Mouse (Mus musculus): Measurements from ENCODE around the gene Dact3.

Gene Dact3

DNA sequence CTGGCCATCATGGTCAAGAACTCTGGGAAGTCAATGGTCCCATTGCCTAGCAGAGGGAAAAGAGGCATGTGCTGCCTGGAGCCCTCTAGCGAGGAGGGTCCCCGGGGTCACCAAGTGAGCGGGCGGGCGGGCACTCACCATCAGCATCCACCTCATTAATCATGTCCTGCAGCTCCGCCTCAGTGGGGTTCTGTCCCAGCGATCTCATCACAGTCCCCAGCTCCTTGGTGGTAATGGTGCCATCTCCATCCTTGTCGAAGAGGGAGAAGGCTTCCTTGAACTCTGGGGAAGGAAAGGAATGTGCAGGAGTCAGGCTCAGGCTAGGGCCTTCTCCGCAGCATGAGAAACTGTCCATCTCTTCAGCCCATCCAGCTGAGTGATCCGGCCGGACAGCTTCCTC is 42.3 kb downstream of the Dact3 start:
- no peak for DNase-seq (ENCODE audit: low read depth)

DNA sequence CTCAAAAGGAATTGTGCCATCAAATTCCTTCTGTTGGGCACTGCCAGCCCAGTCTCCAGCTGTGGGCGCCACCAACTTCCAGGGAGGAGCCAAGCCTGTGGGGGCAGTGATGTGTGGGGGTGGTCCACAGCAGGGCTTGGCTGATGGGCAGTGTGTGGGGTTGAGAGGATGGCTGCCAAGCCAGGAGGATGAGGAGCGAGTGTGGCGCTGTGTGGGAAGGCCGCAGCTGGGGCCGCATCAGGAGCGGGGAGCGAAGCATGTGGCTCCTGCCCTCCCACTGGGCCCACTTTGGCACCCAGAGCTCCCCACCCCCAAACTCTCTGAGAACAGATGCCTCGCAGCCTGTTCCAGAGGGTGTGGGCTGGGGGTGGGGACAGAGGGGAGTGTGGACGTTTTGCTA is 42.9 kb downstream of the Dact3 start:
- no peak for DNase-seq (ENCODE audit: low read depth)

DNA sequence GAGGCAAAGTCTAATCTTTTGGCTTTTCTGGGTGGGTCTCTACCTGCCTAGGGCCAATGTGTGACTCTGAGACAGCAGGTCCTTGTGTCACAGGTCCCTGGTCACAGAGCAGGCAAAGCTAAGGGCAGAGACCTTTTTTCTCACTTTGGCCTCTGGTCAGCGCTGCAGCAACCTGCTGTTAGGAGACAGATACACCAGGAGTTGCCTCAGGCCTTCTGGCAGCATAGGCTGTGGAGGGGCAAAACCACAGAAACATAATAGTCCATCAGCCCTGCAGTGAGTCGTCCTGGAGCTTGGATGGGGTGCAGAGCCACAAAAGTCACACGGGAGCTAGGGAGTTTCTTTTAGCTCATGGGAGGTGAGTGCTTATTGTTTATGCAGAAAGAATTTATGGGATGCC is 43.6 kb downstream of the Dact3 start:
- no peak for DNase-seq (ENCODE audit: low read depth)

DNA sequence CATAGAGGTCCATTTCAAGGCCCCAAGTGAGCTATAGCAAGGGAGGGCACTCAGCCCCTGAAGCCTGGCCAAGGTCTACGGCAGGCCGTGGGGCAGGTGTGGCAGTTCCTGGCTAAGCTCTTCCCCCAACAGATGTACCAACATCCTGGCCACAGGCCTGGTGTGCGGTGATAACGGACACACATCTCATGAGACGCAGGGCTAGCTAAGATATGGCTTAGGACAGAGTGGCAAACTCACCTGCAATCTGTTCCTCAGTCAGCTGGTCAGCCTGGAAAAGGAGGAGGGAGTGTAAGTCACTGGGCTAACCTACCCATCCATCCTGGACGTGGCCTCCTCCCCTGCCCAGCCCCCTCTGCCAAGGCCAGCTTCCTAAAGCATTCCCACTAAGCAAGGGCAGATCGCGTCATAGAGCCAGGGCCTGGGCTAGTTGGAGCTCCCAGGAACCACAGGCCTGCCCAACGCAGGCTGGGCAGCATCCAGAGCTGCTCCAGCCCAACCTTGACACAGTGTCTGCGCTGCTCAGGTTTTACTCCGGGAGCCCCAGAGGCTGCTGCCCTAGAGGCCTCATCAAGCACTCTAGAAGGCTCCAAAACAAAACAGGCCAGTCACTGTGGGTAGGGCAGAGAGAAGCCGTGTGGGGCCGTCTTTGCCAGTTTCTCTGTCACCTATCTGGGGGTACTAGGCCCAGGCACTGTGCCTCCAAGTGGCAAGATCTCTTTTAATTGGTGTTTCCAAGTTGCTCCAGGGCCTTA is 44.5 kb downstream of the Dact3 start:
- no peak for DNase-seq (ENCODE audit: low read depth)

DNA sequence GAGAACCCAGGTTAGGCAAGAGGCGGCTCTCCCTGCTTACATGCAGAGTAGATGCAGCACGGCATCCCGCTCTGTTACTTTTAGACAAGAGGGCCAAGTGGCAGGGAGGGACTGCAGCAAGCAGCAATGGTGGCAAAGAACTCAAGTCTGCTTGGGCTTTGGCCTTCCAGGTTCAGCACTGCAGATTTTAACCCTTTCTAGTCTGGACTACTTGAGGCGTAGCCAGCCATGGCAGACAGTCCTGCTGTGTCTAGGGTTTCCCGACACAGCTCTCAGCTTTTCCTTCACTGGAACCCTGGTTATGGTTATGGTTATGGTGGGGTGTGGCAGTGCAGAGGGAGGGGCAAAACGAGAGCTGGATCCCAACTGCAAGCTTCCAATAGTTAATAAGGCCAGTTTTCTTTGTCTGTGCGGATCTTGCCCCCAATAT is 45.0 kb downstream of the Dact3 start:
- DNase-seq (ENCODE audit: low read depth): no peak

DNA sequence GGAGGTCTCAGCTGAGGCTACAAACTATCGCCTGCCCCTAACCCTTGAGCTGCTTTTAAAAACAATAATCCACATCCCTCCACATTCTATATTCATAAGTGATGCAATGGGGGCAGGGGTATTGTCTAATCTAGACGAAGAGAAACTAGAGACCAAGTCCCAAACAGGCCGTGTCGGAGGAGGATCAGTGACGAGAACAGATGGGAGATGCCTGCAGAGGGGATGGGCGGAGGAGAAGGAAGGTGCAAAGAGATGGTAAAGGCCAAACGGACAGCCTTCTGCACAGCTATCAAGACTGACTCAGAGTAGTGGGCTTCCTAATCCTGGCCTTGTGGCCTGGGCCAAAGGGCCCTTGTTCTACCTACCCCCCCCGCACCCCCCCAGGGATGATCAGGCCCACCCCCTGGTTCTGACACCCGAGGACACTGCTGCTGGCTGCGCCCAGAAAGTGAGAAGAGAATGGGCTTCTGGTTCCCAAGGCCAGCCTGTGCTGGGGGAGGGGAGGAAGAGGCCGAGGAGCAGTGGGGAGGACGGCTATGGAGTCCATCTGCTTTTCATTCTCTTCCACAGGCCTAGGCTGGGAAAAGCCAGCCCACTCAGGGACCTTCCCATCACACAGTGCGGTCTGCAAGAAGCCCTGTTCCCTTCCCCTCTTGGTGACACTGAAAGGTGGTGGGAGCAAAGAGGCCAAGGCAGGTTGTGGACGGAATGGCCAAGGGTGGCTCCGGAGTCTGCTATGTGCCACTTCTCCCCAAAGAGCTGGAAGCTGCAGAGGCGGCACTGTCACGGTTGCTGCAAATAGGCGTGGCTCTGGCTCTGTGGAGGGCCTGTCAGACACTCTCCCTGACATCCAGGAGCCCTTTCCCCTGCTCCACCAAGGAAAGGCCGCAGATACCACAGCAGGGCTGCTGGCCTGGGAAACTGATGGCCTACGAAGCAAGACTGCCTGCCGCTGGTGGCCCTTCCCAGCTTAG is 46.0 kb downstream of the Dact3 start:
- no peak for DNase-seq (ENCODE audit: low read depth)

DNA sequence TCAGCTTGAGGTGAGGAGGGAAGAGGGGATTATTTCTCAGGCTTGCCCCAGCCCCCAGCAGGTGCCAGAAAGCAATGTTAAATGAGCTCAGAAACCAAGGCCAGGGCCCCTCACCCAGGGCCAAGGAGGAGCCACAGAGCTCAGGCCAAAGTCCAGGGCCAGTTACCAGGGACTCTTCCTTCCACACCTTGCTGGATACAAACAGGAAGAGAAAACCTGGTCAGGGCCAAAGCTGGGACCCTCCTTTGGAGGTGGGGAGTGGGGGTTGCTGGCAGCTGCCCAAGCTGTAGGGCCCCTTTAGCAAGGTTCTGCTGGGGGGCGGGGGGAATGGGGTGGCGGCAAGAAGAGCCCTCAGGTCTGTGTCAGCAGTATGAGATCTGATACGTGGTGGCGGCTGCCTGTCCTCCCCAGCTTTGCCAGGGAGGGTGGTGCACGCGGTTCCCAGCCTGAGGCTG is 46.8 kb downstream of the Dact3 start:
- DNase-seq (ENCODE audit: low read depth): no peak

DNA sequence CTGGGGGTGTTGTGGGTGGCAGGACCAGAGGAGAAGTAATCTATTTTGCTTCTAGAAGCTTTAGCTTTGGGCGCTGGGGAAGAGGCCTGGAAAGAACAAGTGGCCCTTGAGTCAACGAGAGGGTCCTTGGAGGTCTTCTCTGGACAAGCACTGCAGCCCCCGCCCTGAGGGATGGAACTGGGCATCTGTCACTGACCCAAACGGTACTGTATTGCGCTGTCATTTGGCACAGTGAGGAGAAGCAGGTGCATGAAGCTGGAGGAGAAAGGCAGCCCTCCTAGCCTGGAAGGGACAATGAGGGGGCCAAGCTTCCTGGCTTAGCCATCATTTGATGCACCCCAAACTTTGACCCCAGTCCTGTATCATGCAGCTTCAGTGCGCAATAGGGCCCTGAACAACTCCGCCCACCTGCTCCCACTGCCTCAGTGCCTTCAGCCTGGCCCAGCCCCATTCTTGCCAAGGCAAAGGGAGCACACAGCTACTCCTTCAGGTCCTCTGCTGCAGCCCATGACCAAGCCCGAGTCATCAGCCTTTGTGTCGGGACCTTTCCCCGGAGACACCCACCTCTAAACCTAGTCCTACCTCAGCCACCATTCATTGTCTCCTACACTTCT is 47.4 kb downstream of the Dact3 start:
- no peak for DNase-seq (ENCODE audit: low read depth)

DNA sequence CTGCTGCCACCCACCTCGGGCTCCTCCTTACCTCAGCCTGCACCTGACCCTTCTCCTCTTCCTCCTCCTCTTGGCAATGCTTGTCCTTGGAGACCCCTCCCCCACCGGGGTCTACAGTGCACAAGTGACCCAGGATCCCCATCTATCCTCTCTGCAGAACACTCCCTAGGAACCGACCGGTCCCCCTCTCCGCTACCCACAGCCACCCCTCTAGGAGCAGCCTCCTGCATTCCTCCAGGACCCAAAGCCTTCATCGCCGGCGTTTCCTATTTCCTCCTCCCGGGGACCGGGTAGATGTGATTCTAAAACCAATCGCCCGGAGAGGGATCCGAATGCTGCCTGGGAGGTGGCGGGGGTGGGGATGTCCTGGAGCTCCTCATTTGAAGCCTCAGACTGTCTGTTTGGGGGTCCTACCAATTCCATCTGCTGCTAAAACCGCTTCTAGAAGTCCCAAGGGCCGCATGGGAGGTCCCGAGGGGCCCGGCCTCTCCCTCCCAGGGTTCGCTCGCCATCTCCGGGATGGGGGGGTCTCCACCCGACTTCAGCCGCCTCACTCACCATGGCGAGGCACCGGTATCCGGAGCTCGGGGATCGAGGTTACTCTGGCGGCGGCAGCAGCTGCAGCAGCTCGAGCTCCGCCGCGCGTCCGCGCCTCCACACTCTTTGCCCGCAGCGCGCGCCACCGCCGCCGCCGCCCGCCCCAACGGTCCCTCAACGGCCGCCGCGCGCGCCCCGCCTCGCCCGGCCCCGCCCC is 48.3 kb downstream of the Dact3 start:
- no peak for DNase-seq (ENCODE audit: low read depth)

DNA sequence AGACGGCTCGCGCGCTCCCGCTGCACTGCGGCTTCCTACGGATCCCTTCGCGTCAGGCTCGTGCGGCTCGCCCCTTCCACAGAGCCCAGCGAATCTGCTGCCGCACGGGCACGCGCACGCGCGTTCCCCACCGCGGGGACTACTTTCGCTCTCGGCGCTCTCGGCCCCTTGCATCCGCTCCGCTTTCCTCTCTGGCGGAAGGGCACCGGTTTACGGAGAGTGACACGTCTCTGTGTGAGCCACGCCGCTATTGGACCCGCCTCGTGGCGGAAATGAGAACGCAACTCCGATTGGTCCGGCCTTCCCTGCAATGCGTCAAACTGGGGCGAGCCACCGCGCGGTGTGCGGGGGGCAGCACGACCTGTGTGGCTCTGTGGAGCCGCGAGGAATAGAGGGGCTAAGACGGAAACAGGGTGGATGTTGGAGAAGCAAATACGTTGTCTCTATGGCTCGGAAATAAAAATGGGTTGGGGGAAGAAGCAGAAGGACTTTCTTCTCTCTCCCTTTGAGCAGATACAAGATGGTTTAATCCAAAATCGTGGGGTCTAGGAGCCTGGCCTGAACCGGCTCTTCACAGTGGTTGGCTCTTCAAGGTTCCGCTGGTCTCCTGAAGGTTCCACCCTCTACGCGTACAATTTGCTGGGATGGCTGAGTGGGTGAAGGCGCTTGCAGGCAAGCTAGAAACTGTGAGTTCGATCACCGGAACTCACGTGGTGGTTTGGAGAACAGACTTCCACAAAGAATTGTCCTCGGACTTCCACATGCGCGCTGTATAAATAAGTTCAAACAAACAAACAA is 49.1 kb downstream of the Dact3 start, which contains the start of gene Calm3:
Calm3 (minus strand) TSS at position 78 of the 798 bp plus-strand sequence.
- DNase-seq (ENCODE audit: low read depth): peak; percentile 100

DNA sequence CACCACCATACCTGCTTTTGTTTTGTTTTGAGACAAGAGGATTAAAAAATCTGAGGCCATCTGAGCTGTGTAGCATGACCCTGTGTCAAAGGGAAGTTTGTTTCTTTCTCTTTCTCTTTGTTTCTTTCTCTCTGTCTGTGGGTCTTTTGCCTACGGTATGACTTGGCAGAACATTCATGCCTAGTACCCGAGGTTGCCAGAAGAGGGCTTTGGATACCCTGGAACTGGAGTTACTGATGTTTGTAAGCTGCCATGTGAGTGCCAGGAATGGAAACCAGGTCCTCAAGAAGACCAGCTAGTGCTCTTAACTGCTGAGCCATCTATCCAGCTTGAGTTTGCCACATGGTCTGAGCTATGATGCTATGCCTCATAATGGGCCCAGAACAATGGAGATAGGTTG is 53.2 kb downstream of the Dact3 start:
- no peak for DNase-seq (ENCODE audit: low read depth)

DNA sequence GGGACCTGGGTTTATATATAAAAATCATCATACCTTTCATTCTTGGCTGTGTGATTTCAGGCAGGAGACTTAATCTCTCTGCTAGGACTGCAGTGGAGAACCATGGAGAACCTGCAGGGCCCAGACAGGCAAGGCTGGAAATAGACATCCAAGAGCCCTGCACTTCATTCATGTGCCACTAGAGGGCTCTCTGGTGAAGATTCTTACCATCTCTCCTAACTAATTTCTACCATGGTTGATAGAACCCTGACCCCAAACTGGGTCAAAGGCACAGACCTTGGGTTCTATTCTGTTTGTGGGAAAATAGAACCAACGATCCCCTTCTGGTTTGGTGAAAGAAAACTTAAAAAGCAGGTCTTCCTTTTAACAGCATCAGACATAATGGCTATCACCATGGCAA is 55.7 kb downstream of the Dact3 start:
- peak; percentile 68 for DNase-seq (ENCODE audit: low read depth)

DNA sequence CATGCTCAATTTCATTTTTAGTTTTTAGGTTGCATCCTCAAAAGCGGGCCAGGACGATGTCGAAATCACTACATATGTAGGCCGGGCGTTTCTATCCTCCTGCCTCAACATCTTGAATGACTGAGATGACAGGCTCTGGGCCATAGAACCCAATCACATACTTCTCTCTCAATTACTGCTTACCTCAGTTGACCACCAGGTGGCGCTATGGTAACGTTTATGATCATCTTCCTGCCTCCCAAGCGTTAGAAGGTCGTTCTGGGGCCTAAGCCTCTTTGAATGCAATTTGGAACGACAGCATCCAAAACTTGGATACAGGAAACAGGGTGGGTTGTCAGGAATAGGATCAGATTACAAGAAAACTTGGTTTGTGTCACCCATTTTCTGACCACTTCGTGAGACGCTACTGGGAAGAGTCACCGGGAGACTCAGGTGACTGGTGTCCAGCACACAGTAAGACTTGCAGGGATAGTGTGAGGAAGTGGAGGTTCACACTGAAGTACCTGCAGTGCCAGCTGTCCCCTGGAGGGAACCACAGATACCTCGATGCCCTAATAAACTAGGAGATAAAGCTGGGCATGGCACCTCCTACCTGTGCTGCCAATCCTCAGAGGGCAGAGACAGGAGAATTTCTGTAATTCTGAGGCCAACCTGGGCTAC is 57.0 kb downstream of the Dact3 start:
- peak; percentile 92 for DNase-seq (ENCODE audit: low read depth)

DNA sequence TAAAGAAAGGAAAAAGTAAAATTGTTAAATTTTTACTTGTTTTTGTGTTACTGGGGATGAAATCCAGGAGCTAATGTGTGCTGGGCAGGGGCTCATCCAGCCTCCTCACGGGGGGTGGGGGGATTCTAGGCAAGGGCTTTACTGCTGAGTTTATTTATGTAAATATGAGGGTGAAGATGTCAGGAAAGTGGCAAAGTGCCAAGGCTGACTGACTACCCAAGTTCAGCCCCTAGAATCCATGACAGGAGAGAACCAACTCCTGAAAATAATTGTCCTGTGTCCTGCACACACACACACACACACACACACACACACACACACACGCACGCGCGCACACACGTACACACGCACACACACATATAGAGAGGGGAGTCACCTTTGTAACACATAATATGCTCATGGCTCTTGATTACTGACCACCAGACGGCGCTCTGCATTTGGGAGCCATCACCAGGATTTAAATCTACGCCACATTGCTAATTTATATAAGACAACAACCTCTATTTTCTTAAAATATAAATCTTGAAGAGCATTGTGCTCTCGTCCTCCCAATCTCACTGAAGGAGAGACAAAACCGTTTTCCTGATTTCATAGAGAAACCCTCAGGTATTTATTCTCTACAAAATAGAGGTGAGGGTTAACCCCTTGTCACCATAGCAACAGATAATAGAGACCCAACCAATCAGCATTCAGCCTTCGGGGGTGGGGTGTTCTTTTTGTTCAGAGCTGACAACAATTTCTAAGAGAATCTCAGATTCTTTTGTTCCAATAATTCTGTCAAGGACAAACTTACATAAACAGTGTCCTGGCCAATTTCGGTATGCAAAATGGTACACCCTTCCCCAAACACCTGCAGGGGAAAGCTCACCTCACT is 57.8 kb downstream of the Dact3 start:
- no peak for DNase-seq (ENCODE audit: low read depth)
